Mouse (Mus musculus) thymus, adult 2 months (tissue): ENCODE results near the gene Med28.

Experiments
- CTCF ChIP-seq: fragments of 200-500 bp; IDR thresholded peaks from 2 replicates; pipeline ENCODE4 v1.5.1; 2012; ENCODE audit warnings: mild to moderate bottlenecking, control low read depth, low read length, moderate library complexity, borderline replicate concordance; ENCODE audit not compliant: control insufficient read depth, poor library complexity, insufficient read depth; ENCODE audit errors: extremely low read depth
- POLR2A ChIP-seq: fragments of 200-500 bp; IDR thresholded peaks from 2 replicates; pipeline ENCODE4 v1.6.1; 2012; ENCODE audit warnings: mild to moderate bottlenecking, low read length, control low read depth, moderate library complexity; ENCODE audit not compliant: control insufficient read depth, poor library complexity, insufficient read depth; ENCODE audit errors: extremely low read depth

- TF ChIP-seq POLR2A (no peak), CTCF (no peak)
Observed at GRCm38 (mm10) chr5:45512908-45513307, 7.1 kb upstream of the Med28 start.
